Mouse (Mus musculus) cerebellum, adult 2 months (tissue): ENCODE measurements around the gene Gsn. TPM values are rescaled to one million over a fixed set of nuclear protein-coding genes. Genes with fewer than 3 reads are reported as not detected.

Experiments
- DNase-seq, 2 experiments: peaks; one replicate each; pipeline ENCODE4 v3.0.0; 2021
- H3K27ac ChIP-seq: fragments of 200-500 bp; 2 replicates; pipeline ENCODE4 v1.5.1; 2012; ENCODE audit warnings: low read length, control low read depth, inconsistent platforms; ENCODE audit not compliant: insufficient read depth
- H3K27me3 ChIP-seq: fragments of 200-500 bp; 2 replicates; pipeline ENCODE4 v1.6.1; 2012; ENCODE audit warnings: inconsistent platforms, mild to moderate bottlenecking, low read length, moderate library complexity; ENCODE audit not compliant: control insufficient read depth, insufficient read depth
- H3K4me1 ChIP-seq: fragments of 200-500 bp; 2 replicates; pipeline ENCODE4 v1.6.1; 2011; ENCODE audit warnings: low read length; ENCODE audit not compliant: control insufficient read depth, insufficient read depth
- H3K4me3 ChIP-seq: fragments of 200-500 bp; replicated peaks from 2 replicates; pipeline ENCODE3; 2011; ENCODE audit warnings: mild to moderate bottlenecking, low read depth, low read length, control low read depth; ENCODE audit not compliant: insufficient read depth
- CTCF ChIP-seq: fragments of 200-500 bp; IDR thresholded peaks from 2 replicates; pipeline ENCODE4 v1.5.1; 2011; ENCODE audit warnings: low read depth, mild to moderate bottlenecking, control low read depth, low read length, moderate library complexity, borderline replicate concordance; ENCODE audit not compliant: insufficient read depth
- POLR2A ChIP-seq: fragments of 200-500 bp; IDR thresholded peaks from 2 replicates; pipeline ENCODE4 v1.6.1; 2011; ENCODE audit warnings: low read length, control low read depth, borderline replicate concordance; ENCODE audit not compliant: insufficient read depth
- WGBS: fragments of 180-500 bp; shearing (Covaris S2); methylation state at CpG from one replicate; pipeline ENCODE4 v1.1.7; 2018; 5-methylcytosine and 5-hydroxymethylcytosine counted together
- polyA plus RNA-seq: library from polyadenylated mRNA; depleted of rRNA; stranded (reverse); fragments of >200 nt; gene quantifications from 2 replicates; pipeline ENCODE4 v1.2.3, GENCODE M21; 2012

The Gsn gene
- polyA plus RNA-seq, 1 experiment: 119 TPM

DNA sequence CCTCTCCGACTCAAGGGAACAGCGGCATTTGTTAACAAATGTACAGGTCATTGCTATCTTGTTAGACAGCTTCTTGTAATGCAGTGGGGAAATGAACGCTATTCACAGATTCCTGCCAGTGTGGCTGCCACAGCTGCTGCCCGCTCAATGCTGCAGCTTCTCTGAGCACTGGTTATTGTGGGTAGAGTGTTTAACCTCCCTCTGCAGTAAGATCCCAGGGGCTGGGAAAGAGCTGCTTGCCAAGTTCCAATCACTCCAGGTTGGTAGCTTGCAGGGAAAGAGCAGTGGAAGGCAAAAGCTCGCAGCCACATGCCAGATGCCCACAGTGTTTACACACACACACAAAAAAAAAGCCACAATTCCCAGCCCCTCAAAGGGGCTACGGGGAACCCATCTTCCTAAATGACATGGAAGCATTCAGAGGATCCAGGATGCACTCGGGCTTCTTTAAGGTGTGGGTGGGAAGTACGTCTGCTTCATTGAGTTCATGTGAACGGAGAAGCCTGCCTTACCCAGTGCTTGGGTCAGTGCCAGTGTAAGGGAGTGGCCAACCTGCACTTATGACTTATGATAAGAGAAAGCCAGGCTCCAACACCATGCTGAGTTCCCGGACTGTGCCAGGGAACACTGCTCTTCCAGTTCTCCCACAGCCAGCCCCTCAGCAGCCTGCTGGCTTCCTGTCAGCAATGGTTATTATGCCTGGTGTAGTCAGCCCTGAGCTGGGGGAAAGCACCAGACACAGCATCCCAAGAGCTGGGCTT is 66.4 kb downstream of the Gsn start:
- WGBS: 19% methylated on average over 10 of the region's 10 CpGs
- H3K4me3 ChIP-seq: no peak overlapping the region
- no peak for TF ChIP-seq POLR2A
- H3K4me1 ChIP-seq: peaks cover 27% of the 10 kb centered on the region
- no peak overlapping the region for H3K27ac ChIP-seq
- H3K27me3 ChIP-seq: no peaks in the 10 kb centered on the region
- peak; percentile 69 to 82 for DNase-seq

DNA sequence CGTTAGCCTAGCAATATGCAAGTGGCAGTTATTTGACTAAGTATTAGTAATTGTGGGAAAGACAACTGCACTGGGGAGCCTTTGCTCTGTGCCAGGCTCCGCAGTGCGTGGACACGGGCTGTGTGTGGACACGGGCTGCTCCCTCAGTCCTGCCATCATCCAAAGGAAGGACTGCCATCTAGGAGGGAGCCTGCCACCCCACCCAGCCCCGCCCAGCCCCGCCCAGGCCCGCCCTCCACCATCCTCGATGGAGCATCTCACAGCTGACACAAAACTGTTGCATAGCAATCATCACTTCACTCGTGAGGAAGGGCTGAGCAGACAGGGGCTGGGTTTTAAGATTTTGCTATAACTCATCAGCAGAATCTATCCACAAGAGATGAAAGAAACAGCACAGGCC is 69.8 kb downstream of the Gsn start:
- no peaks in the 10 kb centered on the region for H3K27me3 ChIP-seq
- 78% methylated on average over 10 of the region's 10 CpGs for WGBS
- peaks cover 37% of the 10 kb centered on the region for H3K4me1 ChIP-seq
- no peak overlapping the region for H3K27ac ChIP-seq
- no peak overlapping the region for H3K4me3 ChIP-seq
- no peak for DNase-seq
- TF ChIP-seq POLR2A (no peak), CTCF (no peak)

DNA sequence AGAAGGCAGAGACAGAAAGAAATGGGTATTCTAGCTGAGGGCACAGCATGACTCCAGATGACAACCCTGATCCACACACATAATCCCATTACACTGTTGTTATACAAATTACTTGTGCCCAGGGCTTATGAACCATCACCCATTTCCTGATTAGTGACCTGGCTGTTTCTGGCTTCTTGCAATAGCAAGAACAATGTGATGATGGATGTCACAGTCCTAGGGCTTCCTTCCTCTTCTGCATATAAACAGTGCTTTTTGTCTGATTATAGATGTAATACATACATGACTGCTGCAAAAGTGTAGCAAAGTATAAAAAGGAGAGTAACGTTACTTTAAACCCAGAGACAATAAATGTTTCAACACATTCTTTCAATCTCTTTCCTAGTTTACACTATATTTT is 70.8 kb downstream of the Gsn start:
- TF ChIP-seq POLR2A (no peak), CTCF (no peak)
- Histone ChIP-seq H3K27ac (no peak overlapping the region), H3K4me3 (no peak overlapping the region), H3K4me1 (peaks cover 35% of the 10 kb centered on the region), H3K27me3 (no peaks in the 10 kb centered on the region)
- DNase-seq: no peak
- 91% methylated on average over 1 of the region's 1 CpGs for WGBS

GRCm38 (mm10) chr2:35327583-35327982 is 71.4 kb downstream of the Gsn start:
- Histone ChIP-seq H3K4me3 (no peak overlapping the region), H3K27me3 (no peaks in the 10 kb centered on the region), H3K27ac (no peak overlapping the region; the same call in 1 of the 2 replicates), H3K4me1 (peaks cover 33% of the 10 kb centered on the region)
- WGBS: 63% methylated on average over 10 of the region's 10 CpGs
- DNase-seq: no peak
- TF ChIP-seq POLR2A (no peak), CTCF (no peak)

DNA sequence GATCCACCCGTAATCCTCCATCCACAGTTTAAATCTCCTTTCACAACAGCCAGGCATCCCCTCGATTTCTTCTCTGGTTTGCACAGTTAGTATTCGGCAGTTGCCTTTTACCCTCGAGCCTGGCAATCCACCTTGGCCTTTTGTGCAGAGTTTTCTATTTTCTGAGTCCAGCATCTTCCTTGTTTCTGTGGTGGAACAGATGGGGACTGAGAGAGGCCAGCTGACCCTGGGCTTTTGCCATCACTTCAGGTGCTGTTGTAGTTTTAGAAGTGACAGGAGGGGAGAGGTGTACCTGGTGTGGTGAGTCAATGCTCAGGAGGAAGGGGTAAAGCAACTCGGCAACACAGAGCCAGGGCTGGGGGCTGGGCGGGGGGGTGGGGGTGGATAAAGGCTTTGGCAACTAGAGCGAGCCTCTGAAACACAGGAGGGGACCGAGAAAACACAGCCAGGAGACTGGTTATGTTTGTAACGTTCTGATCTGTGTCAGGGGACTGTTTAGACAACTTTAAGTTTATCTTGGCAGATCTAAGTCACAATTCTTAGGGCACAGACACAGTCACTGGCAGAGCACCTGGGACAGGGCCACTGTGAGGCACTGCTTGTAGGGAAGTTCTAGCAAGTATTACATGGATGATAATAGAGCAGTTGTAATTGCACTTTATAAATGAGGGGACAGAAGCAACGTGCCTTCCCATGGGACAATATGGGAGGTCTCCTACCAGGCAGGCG is 72.0 kb downstream of the Gsn start:
- H3K4me3 ChIP-seq: no peak overlapping the region
- H3K27me3 ChIP-seq: no peaks in the 10 kb centered on the region
- H3K4me1 ChIP-seq: peaks cover 28% of the 10 kb centered on the region
- 10% methylated on average over 11 of the region's 11 CpGs for WGBS
- no peak overlapping the region; the same call in 1 of the 2 replicates for H3K27ac ChIP-seq
- DNase-seq: peak; percentile 84 to 91
- TF ChIP-seq CTCF (no peak), POLR2A (no peak)

DNA sequence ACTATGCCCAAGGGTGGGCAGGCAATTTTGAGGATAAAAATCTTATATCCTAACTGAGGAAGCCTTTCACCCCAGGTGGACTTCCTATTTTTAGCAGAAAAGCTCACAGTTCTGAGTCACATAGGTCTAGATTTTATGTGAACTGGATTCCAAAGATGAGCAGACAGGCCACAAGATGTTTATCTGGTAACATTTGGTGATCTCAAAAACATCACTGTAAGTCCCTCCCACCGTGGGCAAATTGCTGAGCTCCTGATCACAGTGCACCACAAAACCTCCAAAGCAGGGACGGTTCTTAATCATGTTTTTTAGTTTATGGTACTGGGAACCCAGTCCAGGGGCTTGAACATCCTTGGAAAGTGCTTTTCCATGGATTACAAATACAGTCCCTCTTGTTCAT is 72.9 kb downstream of the Gsn start:
- no peak for TF ChIP-seq POLR2A
- TF ChIP-seq CTCF: no peak
- peak in 1 of 2 experiments; percentile 20 for DNase-seq
- Histone ChIP-seq H3K4me1 (peaks cover 21% of the 10 kb centered on the region; the same call in 1 of the 2 replicates), H3K4me3 (no peak overlapping the region), H3K27me3 (no peaks in the 10 kb centered on the region), H3K27ac (no peak overlapping the region)
- WGBS: 76% methylated on average over 2 of the region's 2 CpGs

DNA sequence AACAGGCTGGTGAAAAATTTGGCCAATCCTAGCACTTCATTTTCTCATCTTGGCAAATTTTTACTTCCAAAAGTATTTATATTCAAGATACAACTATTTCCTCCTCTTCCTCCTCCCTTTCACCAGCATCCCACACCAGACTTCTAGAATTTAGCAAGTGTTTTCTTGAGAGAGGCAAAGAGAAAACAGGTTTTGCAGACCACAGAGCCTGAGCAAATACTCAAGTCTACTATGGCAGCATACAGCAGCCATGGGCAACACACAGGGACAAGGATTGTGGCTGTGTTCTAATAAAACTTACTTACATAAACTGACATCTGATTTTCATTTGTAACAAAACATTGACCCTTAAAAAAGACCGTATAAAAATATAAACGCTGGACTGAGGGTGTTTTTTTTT is 75.0 kb downstream of the Gsn start:
- H3K27me3 ChIP-seq: no peaks in the 10 kb centered on the region
- H3K4me1 ChIP-seq: peaks cover 21% of the 10 kb centered on the region; the same call in 1 of the 2 replicates
- H3K4me3 ChIP-seq: no peak overlapping the region
- no peak for TF ChIP-seq POLR2A
- no peak for TF ChIP-seq CTCF
- no peak overlapping the region for H3K27ac ChIP-seq
- DNase-seq: no peak
- 81% methylated on average over 2 of the region's 2 CpGs for WGBS

DNA sequence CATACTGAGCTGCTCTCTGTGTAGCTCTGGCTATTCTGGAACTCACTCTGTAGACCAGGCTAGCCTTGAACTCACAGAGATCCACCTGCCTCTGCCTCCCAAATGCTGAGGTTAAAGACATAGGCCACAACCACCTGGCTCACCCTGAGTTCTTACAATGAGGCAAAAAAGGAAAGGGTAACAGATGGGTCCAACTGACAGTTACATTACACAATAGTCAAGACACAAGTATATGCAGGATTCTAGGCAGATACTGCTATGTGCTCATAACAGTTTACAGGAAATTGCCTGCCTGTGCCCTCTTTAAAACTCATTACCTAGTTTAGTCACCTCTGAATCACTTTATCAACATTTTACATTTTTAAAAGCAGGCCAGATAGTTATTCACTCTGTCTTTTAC is 77.5 kb downstream of the Gsn start:
- H3K4me1 ChIP-seq: peaks cover 6% of the 10 kb centered on the region; the same call in 1 of the 2 replicates
- no peak for DNase-seq
- TF ChIP-seq POLR2A: no peak
- no peak for TF ChIP-seq CTCF
- no peak overlapping the region for H3K27ac ChIP-seq
- H3K4me3 ChIP-seq: no peak overlapping the region
- H3K27me3 ChIP-seq: no peaks in the 10 kb centered on the region
